Mouse (Mus musculus) kidney, postnatal 36 days (tissue): ENCODE measurements around the gene Hist1h2bk.

Experiments
- DNase-seq, 2 experiments: peaks; one replicate each; pipeline ENCODE4 v3.0.0; 2021 to 2022; ENCODE audit warnings: mixed read lengths in 2 of 2

Gene Hist1h2bk

DNA sequence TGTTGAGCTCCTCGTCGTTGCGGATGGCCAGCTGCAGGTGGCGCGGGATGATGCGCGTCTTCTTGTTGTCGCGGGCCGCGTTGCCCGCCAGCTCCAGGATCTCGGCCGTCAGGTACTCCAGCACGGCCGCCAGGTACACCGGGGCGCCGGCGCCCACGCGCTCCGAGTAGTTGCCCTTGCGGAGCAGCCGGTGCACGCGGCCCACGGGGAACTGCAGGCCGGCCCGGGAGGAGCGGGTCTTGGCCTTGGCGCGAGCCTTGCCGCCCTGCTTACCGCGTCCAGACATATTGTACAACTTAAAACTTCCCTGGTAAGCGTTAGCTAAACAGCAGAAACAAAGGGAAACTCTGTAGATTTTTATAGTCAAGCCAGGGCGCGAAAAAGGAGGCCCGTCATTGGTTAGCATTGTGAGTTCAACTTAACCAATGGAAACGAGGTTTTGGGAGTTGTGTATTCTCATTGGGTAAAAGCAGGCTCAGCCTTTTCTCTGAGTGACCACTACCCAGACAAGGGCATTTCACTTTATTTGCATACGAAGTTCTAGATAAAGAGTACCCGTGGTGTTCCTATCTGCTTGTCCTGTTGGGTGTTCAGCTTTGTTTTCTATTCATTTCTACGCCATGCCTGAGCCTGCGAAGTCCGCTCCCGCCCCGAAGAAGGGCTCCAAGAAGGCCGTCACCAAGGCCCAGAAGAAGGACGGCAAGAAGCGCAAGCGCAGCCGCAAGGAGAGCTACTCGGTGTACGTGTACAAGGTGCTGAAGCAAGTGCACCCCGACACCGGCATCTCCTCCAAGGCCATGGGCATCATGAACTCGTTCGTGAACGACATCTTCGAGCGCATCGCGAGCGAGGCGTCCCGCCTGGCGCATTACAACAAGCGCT lies at the start of gene Hist1h2bk, which contains the start of gene Hist1h2ah:
TSS of gene Hist1h2bk (plus strand) at position 604 of the 882 bp plus-strand sequence.
TSS of gene Hist1h2ah (minus strand) at position 302 of the 882 bp plus-strand sequence.
- peak; percentile 82 to 93 for DNase-seq

DNA sequence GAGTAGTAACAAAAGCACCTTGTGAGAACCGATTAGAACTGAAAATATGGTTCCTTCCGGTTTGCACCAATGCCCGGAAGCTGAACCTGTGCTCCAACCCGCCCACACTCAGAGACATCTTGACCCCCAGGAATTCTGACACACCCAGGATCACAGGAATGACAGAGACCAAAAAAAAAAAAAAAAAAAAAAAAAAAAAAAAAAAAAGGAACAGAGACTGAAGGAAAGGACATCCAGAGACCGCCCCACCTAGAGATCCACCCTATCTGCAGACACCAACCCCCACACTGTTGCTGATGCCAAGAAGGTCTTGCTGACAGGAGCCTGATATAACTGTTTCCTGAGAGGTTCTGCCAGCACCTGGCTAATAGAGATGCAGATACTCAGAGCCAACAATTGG lies 43.1 kb upstream of the Hist1h2bk start:
- DNase-seq, result no peak

DNA sequence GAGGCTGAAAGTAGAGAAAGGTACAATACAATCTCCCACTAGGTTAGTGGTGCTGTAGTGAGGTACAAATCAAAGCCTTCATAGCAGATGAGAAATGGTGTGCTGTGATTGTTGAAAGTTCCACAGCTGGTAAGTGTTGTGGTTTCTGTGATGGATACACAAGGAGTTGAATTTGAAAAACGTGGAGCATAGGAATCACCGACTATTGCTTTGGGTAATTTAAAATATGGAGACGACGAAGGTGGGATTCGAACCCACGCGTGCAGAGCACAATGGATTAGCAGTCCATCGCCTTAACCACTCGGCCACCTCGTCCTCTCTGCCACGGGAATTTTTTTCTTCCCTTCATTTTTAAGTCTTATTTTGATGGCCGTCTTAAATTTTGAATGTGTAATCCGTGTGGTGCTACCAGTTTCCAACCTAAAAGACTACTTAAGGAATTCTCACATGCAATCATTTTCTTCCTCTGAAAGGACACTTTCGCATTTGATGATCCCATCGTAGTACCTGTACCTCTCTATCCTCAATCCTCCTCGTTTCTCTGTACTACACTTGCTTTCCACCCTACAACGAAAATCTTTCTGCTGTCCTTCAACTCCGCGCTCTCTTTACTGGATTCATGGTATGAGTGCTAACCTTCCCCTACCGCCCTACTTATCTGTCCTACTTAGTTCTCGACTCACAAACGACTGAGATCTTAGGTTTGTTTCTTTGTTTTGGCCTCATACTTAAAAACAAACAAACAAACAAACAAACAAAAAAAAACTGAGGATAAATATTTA lies 41.5 kb upstream of the Hist1h2bk start:
- DNase-seq, result no peak

DNA sequence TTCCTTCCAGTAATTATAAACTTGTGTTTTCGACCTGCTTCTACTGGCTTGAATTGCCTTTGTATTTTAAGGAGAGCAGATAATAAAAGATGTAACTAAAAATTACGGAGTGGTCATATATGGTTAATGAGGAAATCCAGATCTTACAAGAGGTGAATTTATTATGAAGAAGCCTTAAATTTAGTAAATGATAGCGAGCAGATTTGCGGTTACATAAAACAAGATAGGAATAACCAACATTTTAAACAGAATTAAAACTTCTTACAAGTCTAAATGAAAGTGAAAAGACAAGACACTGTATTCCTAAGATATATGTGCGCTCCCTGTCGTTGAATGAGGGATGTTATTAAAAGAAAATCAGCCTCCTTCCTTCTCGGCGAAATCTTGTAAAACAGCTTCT lies 40.8 kb upstream of the Hist1h2bk start:
- no peak for DNase-seq

DNA sequence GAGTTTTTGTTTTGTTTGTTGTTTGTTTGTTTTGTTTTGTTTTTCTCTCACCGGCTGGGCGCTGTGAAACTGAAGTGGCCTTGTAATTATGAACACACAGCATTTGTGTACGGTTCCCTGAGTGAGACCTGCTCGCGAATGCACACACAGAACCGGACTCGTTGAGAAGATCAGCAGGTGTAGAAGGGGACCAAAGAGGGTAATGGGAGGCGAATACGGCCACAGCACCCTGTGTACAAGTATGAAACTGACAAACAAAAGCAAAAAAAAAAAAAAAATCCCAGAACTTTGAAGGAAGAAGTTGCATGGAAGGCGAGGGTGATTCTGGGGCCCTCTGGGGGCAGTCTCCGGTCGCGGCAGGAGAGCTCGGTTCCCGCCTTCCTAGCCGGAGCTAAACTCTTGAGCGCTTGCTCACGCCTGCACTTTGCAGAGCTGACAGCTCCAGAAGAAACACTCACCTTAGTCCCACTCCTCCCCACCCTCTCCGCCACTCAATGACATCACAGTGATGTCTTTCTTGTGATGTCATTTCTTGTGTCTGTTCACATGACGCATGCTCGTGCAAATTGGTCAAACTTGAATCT lies 40.2 kb upstream of the Hist1h2bk start:
- peak in 1 of 2 experiments; percentile 28 for DNase-seq

DNA sequence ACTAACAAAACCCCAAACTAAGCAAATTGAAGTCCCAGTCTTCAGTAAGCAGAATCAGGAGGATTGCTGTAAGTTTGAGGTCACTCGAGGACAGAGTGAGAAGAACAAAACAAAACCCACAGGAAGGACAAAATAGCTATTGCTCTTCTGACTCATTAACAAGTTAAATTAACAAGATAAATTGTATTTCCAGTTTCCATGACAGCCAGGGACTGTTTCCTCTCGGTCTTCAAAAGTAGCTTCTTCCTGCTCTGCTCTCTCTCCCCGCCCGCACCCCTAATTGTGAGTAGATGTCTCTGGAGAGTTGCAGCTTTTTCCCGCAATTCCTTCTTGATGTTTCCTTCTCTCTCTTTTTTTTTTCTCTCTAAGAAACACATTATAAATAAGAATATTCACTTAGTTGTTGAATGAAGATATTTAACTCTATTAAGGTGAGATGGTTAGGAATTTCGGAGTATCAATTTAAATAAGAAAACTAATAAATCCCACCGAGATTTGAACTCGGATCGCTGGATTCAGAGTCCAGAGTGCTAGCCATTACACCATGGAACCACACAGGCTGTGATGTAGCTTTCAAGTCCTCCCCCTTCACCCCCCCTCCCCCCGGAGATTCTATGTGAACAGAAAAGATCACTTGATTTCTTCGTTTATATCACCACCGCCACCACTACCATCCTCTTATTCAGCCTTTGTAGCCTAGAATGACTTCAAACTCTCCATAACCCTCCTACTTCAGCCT lies 39.4 kb upstream of the Hist1h2bk start:
- no peak for DNase-seq

DNA sequence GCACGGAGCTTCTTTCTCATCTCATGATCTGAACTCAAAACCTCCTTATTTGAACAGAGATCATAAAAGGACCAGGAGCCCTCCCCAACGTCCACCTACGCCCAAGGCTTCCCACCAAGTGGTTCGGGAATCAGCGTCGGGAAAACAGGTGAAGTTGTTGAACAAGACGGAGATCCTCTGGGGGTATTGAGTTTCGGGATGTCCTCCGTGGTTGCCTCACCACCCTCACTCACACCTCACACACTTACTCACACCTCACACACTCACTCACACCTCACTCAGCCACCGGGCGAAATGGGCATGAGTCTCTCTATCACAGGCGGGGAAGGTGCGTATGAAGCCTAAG lies 38.9 kb upstream of the Hist1h2bk start:
- no peak for DNase-seq

DNA sequence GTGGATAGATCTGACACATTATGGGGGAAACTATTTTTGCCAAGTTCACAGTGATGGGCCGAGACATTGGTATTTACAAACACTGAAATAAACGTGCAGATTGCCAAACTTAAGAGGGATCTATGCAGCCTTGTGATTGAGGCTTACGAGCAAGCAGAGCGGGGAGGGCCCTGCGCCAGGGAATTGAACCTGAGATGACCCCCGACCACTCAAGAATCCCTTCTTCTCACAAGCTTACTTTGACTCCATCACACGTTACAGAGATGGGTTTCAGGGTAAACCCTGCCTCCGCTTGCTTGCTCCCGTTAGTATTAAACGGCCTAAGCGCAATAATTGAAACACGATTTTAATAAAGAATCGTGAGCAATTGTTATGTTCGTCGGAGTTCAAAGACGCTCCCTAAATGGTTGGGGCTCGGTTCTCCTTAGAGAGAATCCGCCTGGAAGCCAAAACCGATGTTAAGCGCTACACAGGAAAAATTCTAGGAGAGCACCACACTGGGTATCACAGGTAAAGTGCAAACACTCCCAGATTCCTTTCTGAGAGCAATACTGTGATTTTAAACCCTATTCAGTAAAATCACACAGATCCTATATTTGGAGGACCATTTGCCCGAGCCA lies 38.4 kb upstream of the Hist1h2bk start:
- no peak for DNase-seq

DNA sequence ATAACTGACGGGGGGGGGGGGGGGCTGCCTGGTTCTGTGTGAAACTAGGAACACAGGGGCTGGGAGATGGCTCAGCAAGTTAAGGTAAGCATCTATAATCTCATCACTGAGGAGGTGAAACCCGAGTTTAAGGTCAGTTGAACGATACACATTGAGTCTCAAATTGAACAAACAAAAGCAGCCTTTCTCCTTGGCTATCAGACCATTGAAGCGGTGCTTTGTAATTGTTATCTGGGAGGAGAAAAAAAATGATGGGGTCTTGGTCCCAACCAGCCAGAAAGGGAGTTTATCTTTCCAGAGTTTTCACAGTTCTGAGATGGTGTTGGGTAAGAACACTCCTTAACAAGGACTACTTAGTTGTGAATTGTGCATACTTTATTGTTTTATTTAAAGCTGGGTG lies 37.8 kb upstream of the Hist1h2bk start:
- no peak for DNase-seq

DNA sequence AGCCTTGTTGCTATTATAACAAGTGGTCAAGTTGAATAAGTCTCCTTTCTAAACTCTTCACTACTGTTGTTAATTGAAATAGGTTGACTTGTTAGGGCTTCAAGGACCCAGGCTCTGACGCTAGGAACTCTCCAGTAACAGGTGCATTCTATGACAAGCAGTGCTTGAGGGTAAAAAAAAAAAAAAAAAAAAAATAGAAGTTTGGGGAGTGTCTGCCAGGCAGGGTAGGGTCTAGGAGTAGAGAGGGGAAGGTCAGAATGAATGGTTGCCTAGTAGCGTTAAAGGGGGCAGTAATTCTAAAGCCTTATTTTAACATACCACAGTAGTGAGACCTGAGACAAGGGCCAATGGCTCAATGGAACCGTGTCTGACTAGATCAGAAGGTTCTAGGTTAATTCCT lies 37.3 kb upstream of the Hist1h2bk start:
- no peak for DNase-seq

DNA sequence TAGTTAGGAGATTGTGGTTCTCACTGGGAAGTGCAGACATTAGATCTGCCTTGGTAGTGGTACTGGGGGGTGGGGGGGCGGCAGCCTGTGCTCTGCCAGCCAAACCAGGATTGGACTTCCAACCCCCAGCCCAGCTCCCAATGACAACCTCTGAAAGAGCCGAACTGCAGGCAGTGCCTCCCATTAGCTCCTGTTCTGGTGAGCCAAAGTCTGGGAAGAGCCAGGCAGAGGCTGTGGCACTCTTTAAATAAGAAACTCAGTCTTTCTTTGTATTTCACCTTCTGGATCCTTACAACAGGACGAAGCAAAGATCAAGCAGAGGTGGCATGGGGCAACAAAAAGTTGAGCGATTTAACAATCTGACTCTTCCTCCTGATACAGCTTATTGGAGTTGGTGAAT lies 36.5 kb upstream of the Hist1h2bk start:
- DNase-seq, result no peak

DNA sequence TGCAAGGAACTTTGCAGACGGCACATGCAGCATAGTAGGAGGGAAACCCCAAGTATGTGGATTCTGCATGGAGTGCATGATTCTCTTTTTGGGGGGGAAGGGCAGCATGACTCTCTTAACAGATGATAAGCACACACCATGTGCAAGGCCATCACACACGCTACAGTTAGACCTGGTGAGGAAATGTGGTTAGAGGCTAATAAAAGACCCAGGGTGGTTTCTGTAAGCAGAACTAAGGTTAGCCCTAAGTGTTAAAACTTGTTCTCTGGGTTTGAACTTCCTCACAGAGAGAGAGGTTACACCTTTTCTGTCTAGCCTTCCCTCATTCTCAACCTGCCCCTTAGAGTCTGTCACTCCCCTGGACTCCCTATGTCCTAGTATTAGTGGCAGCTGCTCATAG lies 34.3 kb upstream of the Hist1h2bk start:
- no peak for DNase-seq

DNA sequence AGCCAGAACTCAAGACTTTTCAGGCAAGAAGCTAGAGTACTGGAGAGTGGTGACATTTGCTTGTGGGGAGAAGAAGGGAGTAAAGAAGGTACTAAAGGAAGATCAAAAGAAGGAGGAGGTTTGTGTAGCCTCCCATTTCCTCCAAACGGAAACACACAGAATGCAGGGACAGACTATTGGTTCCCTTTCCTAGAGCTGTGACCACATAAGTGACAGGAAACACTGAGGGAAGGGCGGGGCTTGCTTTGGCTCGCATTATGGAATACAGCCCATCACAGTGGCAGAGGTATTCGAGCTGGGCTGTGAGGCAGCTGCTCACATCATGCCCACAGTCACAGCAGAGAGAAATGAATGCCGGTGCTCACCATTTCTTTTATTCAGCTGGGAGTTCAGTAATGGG lies 33.8 kb upstream of the Hist1h2bk start:
- DNase-seq, result no peak

DNA sequence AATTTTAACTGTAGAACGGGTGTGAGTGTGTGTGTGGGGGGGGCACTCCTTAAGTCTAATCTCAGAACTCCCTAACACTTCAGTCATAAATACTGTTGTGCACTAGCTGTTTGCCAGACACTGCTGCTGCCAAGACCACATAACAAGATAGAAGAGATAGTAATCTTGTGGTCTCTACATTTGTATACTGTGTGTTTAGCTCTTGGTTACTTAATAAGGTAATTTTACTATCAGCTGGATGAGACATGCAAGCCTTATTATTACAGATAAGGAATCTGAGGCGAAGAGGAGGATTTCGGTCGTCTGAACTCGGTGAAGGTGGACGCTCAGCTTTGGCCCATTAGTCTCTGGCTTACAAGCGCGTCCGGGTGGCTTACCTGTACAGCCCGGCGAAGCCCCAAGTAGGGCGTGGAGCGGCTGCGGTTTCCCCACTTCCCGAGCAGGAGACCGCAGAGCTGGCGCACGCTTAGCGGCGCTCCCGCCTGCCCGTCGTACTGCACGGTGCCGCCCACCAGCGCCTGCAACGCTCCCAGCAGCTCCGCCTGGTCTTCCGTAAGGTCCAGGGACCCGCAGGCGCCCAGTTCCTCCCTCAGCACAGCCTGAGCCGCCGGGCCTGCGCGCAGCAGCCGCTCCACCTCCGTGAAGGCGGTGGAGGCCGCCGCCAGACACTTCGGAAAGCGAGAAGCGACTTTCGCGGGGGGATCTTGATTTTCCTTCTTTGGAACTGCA lies 29.9 kb upstream of the Hist1h2bk start:
- DNase-seq, result peak; percentile 11 to 55

DNA sequence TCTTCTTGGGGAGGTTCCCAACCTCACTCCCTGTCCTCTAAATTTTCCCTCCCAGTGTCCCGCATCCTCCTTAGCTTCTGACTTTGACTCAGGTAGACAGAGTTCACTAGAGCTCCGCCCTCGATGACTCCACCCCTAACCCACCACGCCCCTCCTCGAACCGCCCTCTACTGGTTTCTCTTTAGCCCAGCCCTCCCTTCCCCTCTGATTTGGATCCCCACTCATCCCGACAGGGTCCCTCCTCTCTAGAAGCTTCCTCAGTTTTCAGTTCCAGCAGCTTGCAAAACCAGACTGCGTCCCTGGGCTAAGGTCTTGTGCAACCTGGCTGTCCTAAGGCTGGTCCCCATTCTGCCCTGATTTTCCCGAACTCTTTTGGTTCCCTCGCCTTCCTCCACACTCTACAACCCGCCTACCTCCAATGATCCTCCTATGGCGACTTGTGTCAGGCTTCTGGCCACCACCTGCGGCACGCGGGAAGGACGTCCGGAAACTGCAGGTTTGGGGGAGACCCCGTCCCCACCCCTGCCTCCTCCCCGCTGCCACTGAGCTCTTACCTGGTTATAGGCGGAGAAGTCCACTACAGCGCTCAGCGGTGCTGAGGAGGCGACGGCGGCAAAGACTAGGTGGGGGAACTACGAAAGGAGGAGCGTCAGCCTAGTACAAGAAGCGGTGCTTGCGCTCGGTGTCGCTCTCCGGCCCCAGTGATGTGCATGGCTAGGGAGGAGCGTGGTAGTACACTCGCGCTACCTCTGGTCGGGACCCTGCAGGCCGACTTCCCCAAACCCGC lies 29.1 kb upstream of the Hist1h2bk start:
- DNase-seq, result peak; percentile 34 to 59

DNA sequence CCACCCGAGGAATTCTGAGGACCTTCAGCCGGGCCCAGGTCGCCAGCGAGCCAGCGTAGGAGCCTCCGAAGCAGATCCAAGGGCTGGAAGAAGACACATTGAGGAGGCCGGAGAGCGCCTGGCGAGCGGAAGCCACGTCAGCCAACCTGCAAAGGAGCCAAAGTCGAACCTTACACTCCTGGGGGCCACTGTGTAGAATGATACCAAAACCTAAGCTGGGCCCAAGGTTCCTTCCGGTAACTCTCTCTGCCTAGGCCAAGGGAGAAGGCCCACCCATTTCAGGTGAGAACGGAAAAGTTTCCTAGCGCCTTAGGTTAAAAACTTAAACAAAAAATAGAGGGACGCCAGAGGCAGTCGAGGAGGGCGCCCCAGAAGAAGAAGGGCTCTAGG lies 28.6 kb upstream of the Hist1h2bk start:
- no peak for DNase-seq

DNA sequence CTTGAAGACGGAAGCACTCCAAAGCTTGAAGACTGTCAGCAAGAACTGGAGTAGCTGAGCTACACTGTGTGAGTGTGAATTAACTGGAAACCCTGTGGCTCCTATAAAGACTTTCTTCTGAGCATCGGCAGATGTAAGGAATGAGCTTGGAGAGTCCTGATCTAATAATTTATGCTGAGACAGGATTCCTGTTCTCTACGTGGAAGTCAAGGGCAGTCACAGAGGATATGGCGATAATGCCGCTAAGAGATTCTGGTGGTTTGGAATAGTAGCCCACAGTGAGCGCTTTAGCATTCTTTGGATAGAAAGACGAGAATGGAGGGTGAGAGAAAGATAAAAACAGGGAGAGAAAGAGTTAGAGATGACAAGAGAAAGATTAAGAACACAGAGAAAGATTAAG lies 27.8 kb upstream of the Hist1h2bk start:
- no peak for DNase-seq

DNA sequence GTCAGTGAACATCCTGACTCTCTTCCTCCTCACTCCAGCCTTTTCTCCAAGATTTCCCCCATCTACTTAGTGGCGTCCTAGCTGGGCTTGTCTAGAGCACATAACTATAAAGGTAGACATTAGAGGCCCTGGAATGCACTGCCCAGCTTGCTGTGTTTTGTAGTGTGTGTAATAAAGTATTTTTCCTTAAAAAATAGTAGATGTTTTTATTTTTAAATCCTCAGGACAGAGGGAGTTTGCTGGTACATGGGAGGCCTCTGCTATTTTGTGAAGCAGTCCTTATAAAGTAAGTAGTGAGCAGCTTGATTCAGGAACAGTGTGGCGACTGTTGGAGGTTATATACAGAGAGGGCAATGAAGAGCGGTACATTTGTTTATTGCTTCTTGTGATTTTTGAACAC lies 27.0 kb upstream of the Hist1h2bk start:
- DNase-seq, result no peak

DNA sequence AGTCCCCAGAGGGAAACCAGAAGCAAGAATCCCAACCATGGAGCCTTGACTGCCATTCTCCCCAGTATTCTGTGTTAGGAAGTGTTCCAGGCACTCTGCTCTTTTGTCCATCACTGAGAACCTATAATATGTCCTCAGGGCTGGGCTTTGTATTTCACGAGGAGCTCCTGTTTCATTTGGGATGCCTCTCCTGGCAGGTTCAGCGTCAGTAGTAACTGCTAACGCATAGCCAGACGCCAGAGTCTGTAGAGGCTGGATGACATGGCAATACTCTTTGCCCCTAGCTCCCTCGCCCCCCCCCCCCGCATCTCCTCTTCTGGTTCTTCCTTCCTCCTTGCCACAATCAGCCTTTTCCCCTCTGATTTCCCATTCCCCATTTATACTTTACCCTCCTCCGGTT lies 26.0 kb upstream of the Hist1h2bk start, which contains the start of gene Prss16:
TSS of gene Prss16 (minus strand) at position 101 of the 400 bp plus-strand sequence.
- DNase-seq, result no peak

DNA sequence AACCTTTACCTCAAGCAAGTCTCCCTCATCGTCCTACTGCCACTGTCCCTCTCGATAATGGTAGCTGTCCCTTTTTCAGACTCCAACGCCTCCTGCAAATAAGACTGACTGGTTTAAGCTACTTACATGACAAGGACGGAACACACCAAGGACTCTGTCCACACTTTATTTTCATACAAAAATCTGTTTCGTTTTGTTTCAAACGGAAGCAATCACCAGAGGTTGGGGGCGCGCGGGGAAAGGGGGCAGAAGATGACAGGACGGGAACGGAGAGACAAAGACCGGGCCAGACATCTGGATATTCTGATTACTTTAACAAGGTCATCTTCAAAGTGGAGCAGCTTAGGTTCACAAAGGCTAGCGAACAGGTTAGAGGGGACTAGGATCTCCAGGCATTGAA lies 22.0 kb upstream of the Hist1h2bk start:
- no peak for DNase-seq

DNA sequence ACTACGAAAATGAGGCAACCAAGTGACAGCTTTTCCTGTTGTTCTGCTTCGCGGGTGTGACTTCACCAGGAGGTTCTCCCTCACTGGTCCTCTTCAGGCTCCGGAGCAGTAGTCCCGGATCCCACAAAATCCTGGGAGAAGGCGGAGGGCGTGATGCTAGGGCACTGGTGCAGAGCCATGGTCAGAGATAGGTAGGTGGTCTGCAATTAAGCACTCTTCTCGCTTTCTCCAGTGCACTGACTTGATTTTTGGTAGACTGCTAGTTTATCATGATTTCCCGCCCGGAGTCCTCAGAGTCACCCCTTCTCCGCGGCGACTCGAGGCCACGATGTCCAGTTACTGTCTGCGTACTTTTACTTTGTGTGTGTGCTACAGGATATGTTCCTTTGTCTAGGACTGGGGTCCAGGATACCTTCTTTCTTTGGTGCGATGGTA lies 21.2 kb upstream of the Hist1h2bk start:
- DNase-seq, result no peak
